Mouse (Mus musculus) MEL (cell line): Measurements from ENCODE around the gene Ehbp1l1.

Experiments used
- CHD2 ChIP-seq: IDR thresholded peaks from 2 replicates; pipeline ENCODE4 v1.6.1; 2011; ENCODE audit warnings: low read length, improper control_type of control experiment
- CTCF ChIP-seq, 3 experiments: IDR thresholded peaks in 2 of 3; conservative IDR thresholded peaks in 1 of 3; 2 replicates each; pipeline ENCODE4 v1.5.1; 2011 to 2012; ENCODE audit warnings: low read length in 3 of 3, low read depth in 2 of 3, mild to moderate bottlenecking in 2 of 3, improper control_type of control experiment in 1 of 3, inconsistent platforms in 1 of 3, mixed read lengths in 1 of 3, moderate library complexity in 1 of 3; ENCODE audit not compliant: control insufficient read depth in 1 of 3, insufficient read depth in 1 of 3, poor library complexity in 1 of 3, severe bottlenecking in 1 of 3
- ELF1 ChIP-seq: IDR thresholded peaks from 2 replicates; pipeline ENCODE4 v1.6.1; 2014; ENCODE audit warnings: low read depth, mild to moderate bottlenecking, inconsistent platforms, low read length, improper control_type of control experiment, moderate library complexity
- GABPA ChIP-seq: IDR thresholded peaks from 2 replicates; pipeline ENCODE4 v1.6.1; 2012; ENCODE audit warnings: low read depth, mild to moderate bottlenecking, inconsistent platforms, low read length, improper control_type of control experiment, moderate library complexity
- MEF2A ChIP-seq: IDR thresholded peaks from 2 replicates; pipeline ENCODE4 v1.6.1; 2014; ENCODE audit warnings: low read depth, mild to moderate bottlenecking, inconsistent platforms, low read length, improper control_type of control experiment; ENCODE audit not compliant: poor library complexity, insufficient replicate concordance, severe bottlenecking; ENCODE audit errors: extremely low read depth
- POLR2A ChIP-seq, 2 experiments: IDR thresholded peaks; 2 replicates each; pipeline ENCODE4 v1.6.1; 2011 to 2012; ENCODE audit warnings: low read length in 2 of 2, mild to moderate bottlenecking in 2 of 2, control low read depth in 1 of 2, improper control_type of control experiment in 1 of 2, low read depth in 1 of 2, moderate library complexity in 1 of 2; ENCODE audit not compliant: control insufficient read depth in 1 of 2, insufficient read depth in 1 of 2, poor library complexity in 1 of 2
- USF1 ChIP-seq: IDR thresholded peaks from 2 replicates; pipeline ENCODE4 v1.6.1; 2014; ENCODE audit warnings: low read depth, mild to moderate bottlenecking, inconsistent platforms, low read length, improper control_type of control experiment, moderate library complexity
- ZC3H11A ChIP-seq: IDR thresholded peaks from 2 replicates; pipeline ENCODE4 v1.6.1; 2012; ENCODE audit warnings: low read depth, mild to moderate bottlenecking, inconsistent platforms, low read length, improper control_type of control experiment
- ZMIZ1 ChIP-seq: IDR thresholded peaks from 2 replicates; pipeline ENCODE4 v1.6.1; 2012; ENCODE audit warnings: low read depth, mild to moderate bottlenecking, inconsistent platforms, low read length, improper control_type of control experiment, moderate library complexity

GRCm38 (mm10) chr19:5740320-5741317 lies 14.5 kb upstream of the Ehbp1l1 start, which contains the start of gene Ltbp3:
- TF ChIP-seq POLR2A (IDR thresholded peaks at IDR 0.05; ENCODE audit: control insufficient read depth in 1 of 2, insufficient read depth in 1 of 2, low read depth in 1 of 2, low read length in 2 of 2, poor library complexity in 1 of 2) (no peak), CHD2 (no peak), USF1 (no peak), CTCF (IDR thresholded peaks at IDR 0.05 in 2 of 3, conservative IDR thresholded peaks at IDR 0.05 in 1 of 3; ENCODE audit: control insufficient read depth in 1 of 3, insufficient read depth in 1 of 3, low read depth in 2 of 3, low read length in 3 of 3, poor library complexity in 1 of 3, severe bottlenecking in 1 of 3) (no peak), MEF2A (no peak), ZC3H11A (no peak), ZMIZ1 (no peak), GABPA (no peak), ELF1 (no peak)
